Mouse (Mus musculus): ENCODE measurements at regions not wholly inside any gene's neighbourhood (a gene's known extent, or its start where the extent isn't known, plus 50 kb on each side); places are given as distances from the start of the nearest gene placed in this dataset.

- Histone ChIP-seq H3K27ac (ENCODE audit: insufficient read depth, low read depth, low read length, poor library complexity, severe bottlenecking) (no peak overlapping the region), H3K9ac (ENCODE audit: insufficient read depth, low read depth, low read length, poor library complexity, severe bottlenecking) (no peak overlapping the region), H3K4me1 (ENCODE audit: control insufficient read depth in 2 of 2, insufficient read depth in 2 of 2, low read length in 2 of 2, poor library complexity in 1 of 2) (no peaks in the 10 kb centered on the region), H3K9me3 (ENCODE audit: control insufficient read depth, insufficient read depth, low read depth, low read length) (no peaks in the 10 kb centered on the region), H3K4me3 (ENCODE audit: insufficient read depth in 1 of 2, low read depth in 1 of 2, low read length in 2 of 2, poor library complexity in 1 of 2, severe bottlenecking in 1 of 2) (no peak overlapping the region), H3K36me3 (ENCODE audit: control insufficient read depth, insufficient read depth, low read length, poor library complexity, severe bottlenecking) (no peaks in the 10 kb centered on the region)
- no peak for DNase-seq (ENCODE audit: low read depth, low spot score)
- no peak for TF ChIP-seq ZC3H11A (IDR thresholded peaks at IDR 0.05; ENCODE audit: borderline replicate concordance, low read depth, low read length)
- no peak for TF ChIP-seq MAFK (IDR thresholded peaks at IDR 0.05; ENCODE audit: insufficient read depth, low read depth, low read length)
- no peak for TF ChIP-seq HCFC1 (IDR thresholded peaks at IDR 0.05; ENCODE audit: borderline replicate concordance, insufficient read depth, low read length)
- no peak for TF ChIP-seq ZNF384 (IDR thresholded peaks at IDR 0.05; ENCODE audit: low read depth, low read length)
- no peak for TF ChIP-seq CHD2 (IDR thresholded peaks at IDR 0.05; ENCODE audit: low read depth, low read length)
- in situ Hi-C loops (cut with MboI; ENCODE audit: low sequenced_read_pairs in 2 of 2, unreplicated experiment in 2 of 2) = no loop called here
Observed at GRCm38 (mm10) chr11:8224366-8224765, 440.0 kb downstream of the Tns3 start.

- Histone ChIP-seq H3K27ac (ENCODE audit: insufficient read depth, low read depth, low read length, poor library complexity, severe bottlenecking) (no peak overlapping the region), H3K4me1 (ENCODE audit: control insufficient read depth in 2 of 2, insufficient read depth in 2 of 2, low read length in 2 of 2, poor library complexity in 1 of 2) (no peaks in the 10 kb centered on the region), H3K36me3 (ENCODE audit: control insufficient read depth, insufficient read depth, low read length, poor library complexity, severe bottlenecking) (no peaks in the 10 kb centered on the region), H3K9me3 (ENCODE audit: control insufficient read depth, insufficient read depth, low read depth, low read length) (no peaks in the 10 kb centered on the region), H3K9ac (ENCODE audit: insufficient read depth, low read depth, low read length, poor library complexity, severe bottlenecking) (no peak overlapping the region), H3K4me3 (ENCODE audit: insufficient read depth in 1 of 2, low read depth in 1 of 2, low read length in 2 of 2, poor library complexity in 1 of 2, severe bottlenecking in 1 of 2) (no peak overlapping the region)
- DNase-seq (ENCODE audit: low read depth, low spot score) = no peak
- in situ Hi-C loops (cut with MboI; ENCODE audit: low sequenced_read_pairs in 2 of 2, unreplicated experiment in 2 of 2) = no loop called here
- no peak for TF ChIP-seq ZNF384 (IDR thresholded peaks at IDR 0.05; ENCODE audit: low read depth, low read length)
- TF ChIP-seq HCFC1 (IDR thresholded peaks at IDR 0.05; ENCODE audit: borderline replicate concordance, insufficient read depth, low read length) = no peak
- TF ChIP-seq MAFK (IDR thresholded peaks at IDR 0.05; ENCODE audit: insufficient read depth, low read depth, low read length) = no peak
- no peak for TF ChIP-seq CHD2 (IDR thresholded peaks at IDR 0.05; ENCODE audit: low read depth, low read length)
- no peak for TF ChIP-seq ZC3H11A (IDR thresholded peaks at IDR 0.05; ENCODE audit: borderline replicate concordance, low read depth, low read length)
Observed at GRCm38 (mm10) chr11:8220618-8221017, 443.7 kb downstream of the Tns3 start.

GRCm38 (mm10) chr11:8219911-8220310 lies 444.4 kb downstream of the Tns3 start:
- H3K27ac ChIP-seq (ENCODE audit: insufficient read depth, low read depth, low read length, poor library complexity, severe bottlenecking) = no peak overlapping the region
- no peaks in the 10 kb centered on the region for H3K9me3 ChIP-seq (ENCODE audit: control insufficient read depth, insufficient read depth, low read depth, low read length)
- TF ChIP-seq ZNF384 (IDR thresholded peaks at IDR 0.05; ENCODE audit: low read depth, low read length) (no peak), CHD2 (IDR thresholded peaks at IDR 0.05; ENCODE audit: low read depth, low read length) (no peak), ZC3H11A (IDR thresholded peaks at IDR 0.05; ENCODE audit: borderline replicate concordance, low read depth, low read length) (no peak), MAFK (IDR thresholded peaks at IDR 0.05; ENCODE audit: insufficient read depth, low read depth, low read length) (no peak), HCFC1 (IDR thresholded peaks at IDR 0.05; ENCODE audit: borderline replicate concordance, insufficient read depth, low read length) (no peak)
- in situ Hi-C loops (cut with MboI; ENCODE audit: low sequenced_read_pairs in 2 of 2, unreplicated experiment in 2 of 2) = no loop called here
- H3K9ac ChIP-seq (ENCODE audit: insufficient read depth, low read depth, low read length, poor library complexity, severe bottlenecking) = no peak overlapping the region
- H3K36me3 ChIP-seq (ENCODE audit: control insufficient read depth, insufficient read depth, low read length, poor library complexity, severe bottlenecking) = no peaks in the 10 kb centered on the region
- H3K4me1 ChIP-seq (ENCODE audit: control insufficient read depth in 2 of 2, insufficient read depth in 2 of 2, low read length in 2 of 2, poor library complexity in 1 of 2) = no peaks in the 10 kb centered on the region
- H3K4me3 ChIP-seq (ENCODE audit: insufficient read depth in 1 of 2, low read depth in 1 of 2, low read length in 2 of 2, poor library complexity in 1 of 2, severe bottlenecking in 1 of 2) = no peak overlapping the region
- DNase-seq (ENCODE audit: low read depth, low spot score) = no peak

GRCm38 (mm10) chr11:8215634-8216033 lies 448.7 kb downstream of the Tns3 start:
- Histone ChIP-seq H3K4me3 (ENCODE audit: insufficient read depth in 1 of 2, low read depth in 1 of 2, low read length in 2 of 2, poor library complexity in 1 of 2, severe bottlenecking in 1 of 2) (no peak overlapping the region), H3K36me3 (ENCODE audit: control insufficient read depth, insufficient read depth, low read length, poor library complexity, severe bottlenecking) (no peaks in the 10 kb centered on the region)
- DNase-seq (ENCODE audit: low read depth, low spot score) = no peak

GRCm38 (mm10) chr11:8214305-8214903 lies 449.9 kb downstream of the Tns3 start:
- no peak for TF ChIP-seq ZNF384 (IDR thresholded peaks at IDR 0.05; ENCODE audit: low read depth, low read length)
- TF ChIP-seq MAFK (IDR thresholded peaks at IDR 0.05; ENCODE audit: insufficient read depth, low read depth, low read length) = no peak
- no peak for TF ChIP-seq CHD2 (IDR thresholded peaks at IDR 0.05; ENCODE audit: low read depth, low read length)
- TF ChIP-seq ZC3H11A (IDR thresholded peaks at IDR 0.05; ENCODE audit: borderline replicate concordance, low read depth, low read length) = no peak
- no peak for TF ChIP-seq HCFC1 (IDR thresholded peaks at IDR 0.05; ENCODE audit: borderline replicate concordance, insufficient read depth, low read length)

More at GRCm38 (mm10) chr11:8215634-8216033, 448.7 kb downstream of the Tns3 start:
- Histone ChIP-seq H3K27ac (ENCODE audit: insufficient read depth, low read depth, low read length, poor library complexity, severe bottlenecking) (no peak overlapping the region), H3K9ac (ENCODE audit: insufficient read depth, low read depth, low read length, poor library complexity, severe bottlenecking) (no peak overlapping the region), H3K4me1 (ENCODE audit: control insufficient read depth in 2 of 2, insufficient read depth in 2 of 2, low read length in 2 of 2, poor library complexity in 1 of 2) (no peaks in the 10 kb centered on the region), H3K9me3 (ENCODE audit: control insufficient read depth, insufficient read depth, low read depth, low read length) (no peaks in the 10 kb centered on the region; the same call in 1 of the 2 replicates)
- in situ Hi-C loops (cut with MboI; ENCODE audit: low sequenced_read_pairs in 2 of 2, unreplicated experiment in 2 of 2) = no loop called here
- TF ChIP-seq MAFK (IDR thresholded peaks at IDR 0.05; ENCODE audit: insufficient read depth, low read depth, low read length) (no peak), CHD2 (IDR thresholded peaks at IDR 0.05; ENCODE audit: low read depth, low read length) (no peak), ZNF384 (IDR thresholded peaks at IDR 0.05; ENCODE audit: low read depth, low read length) (no peak)

More at GRCm38 (mm10) chr11:8214305-8214903, 449.9 kb downstream of the Tns3 start:
- in situ Hi-C loops (cut with MboI; ENCODE audit: low sequenced_read_pairs in 2 of 2, unreplicated experiment in 2 of 2) = no loop called here
- Histone ChIP-seq H3K9me3 (ENCODE audit: control insufficient read depth, insufficient read depth, low read depth, low read length) (no peaks in the 10 kb centered on the region; the same call in 1 of the 2 replicates), H3K27ac (ENCODE audit: insufficient read depth, low read depth, low read length, poor library complexity, severe bottlenecking) (no peak overlapping the region), H3K36me3 (ENCODE audit: control insufficient read depth, insufficient read depth, low read length, poor library complexity, severe bottlenecking) (no peaks in the 10 kb centered on the region), H3K4me1 (ENCODE audit: control insufficient read depth in 2 of 2, insufficient read depth in 2 of 2, low read length in 2 of 2, poor library complexity in 1 of 2) (no peaks in the 10 kb centered on the region), H3K4me3 (ENCODE audit: insufficient read depth in 1 of 2, low read depth in 1 of 2, low read length in 2 of 2, poor library complexity in 1 of 2, severe bottlenecking in 1 of 2) (no peak overlapping the region), H3K9ac (ENCODE audit: insufficient read depth, low read depth, low read length, poor library complexity, severe bottlenecking) (no peak overlapping the region)
- no peak for DNase-seq (ENCODE audit: low read depth, low spot score)
